Mouse (Mus musculus): ENCODE data around the gene Tnc.
"Not testable (repeated sequence)": the region's sequence is repeated elsewhere in the genome, so short reads cannot be mapped to it uniquely, and the experiment has no call there.

Gene Tnc

GRCm38 (mm10) chr4:63961858-63962468, 84.9 kb downstream of the Tnc start:
- no peak for DNase-seq

DNA sequence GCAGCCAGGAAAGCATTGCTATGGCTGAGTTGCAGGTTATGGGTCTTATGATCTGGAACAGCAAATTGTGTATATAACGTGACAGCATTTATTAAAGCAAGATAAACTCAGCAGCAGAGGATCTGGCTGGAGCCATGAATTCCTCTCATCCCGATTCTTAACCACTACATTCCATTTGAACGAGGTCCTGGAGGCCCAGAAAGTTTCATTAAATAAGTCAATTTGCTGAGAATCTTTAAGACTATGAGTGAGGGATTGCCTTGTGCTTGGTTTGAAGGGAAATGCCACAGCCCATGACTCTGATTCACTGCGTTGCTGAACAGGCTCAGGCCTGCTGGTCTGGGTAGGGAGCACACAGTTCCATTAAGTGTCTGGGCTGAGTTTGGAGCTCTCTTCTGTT, 88.2 kb downstream of the Tnc start:
- DNase-seq: no peak

DNA sequence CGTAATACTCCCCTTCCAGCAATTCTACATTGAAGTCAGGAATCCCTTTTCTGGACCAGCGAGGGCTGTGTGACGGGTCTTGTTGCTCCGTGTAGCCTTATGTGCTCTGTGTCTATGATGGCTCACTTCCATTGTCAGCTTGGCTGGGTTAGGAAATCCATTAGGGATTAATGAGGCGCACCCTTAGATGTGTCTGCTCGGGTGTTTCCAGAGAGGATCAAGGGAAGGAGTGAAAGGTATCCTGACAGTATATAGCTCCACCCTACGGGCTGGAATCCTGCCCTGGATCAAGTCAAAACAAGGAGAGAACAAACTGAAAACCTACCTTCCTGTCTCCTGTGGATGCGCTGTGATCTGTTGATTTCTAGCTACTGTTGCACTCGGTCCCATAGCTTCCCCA, 96.8 kb downstream of the Tnc start:
- DNase-seq: no peak

GRCm38 (mm10) chr4:63948688-63949073, 98.1 kb downstream of the Tnc start:
- DNase-seq: not testable (repeated sequence)

DNA sequence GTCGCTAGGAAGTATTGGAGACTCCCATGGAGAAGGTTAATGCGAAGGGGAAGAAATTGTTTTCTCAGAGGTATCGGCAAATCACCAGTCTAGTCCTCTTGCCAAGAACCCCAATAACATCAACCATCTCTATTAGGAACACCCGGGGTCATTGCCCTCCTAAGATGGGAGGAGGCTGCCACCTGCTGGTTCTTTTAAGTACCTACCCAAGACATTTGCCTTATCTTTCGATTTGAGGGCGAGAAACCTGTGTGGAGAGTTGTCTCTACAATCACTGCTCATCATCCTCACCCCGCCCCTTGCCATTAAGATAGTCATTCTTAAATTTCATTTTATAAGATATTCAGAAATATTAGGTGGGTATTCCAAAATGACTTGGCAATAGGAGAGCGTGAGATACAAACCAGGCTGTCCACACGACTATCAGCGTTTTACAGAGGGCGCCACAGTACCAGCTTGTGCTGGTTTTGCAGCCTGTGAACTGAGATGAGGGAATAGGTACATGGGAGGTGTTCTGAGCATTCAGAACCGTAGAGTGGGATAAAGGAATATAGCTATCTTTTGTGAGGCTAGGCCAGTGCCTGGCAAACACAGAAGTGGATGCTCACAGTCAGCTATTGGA, 98.6 kb downstream of the Tnc start:
- peak; percentile 52 for DNase-seq

DNA sequence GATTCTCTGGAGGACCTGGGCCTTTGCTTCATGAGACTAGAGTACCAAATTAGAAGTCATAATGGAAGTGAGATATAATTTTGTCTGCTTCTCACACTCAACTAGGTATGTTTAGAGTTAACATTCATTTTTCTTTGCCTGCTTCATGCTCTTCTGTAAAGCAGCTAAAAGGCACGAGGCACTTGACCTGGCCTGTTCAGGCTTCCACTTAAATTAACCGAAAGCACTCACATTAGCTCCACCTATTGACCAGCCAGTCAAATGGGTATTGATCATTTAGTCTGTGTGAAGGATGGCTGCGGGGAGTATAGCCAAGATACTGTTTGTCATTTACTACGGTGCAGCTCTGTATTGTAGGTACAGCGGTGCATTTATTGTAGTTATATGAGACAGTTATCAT, 103.0 kb downstream of the Tnc start:
- DNase-seq: no peak

DNA sequence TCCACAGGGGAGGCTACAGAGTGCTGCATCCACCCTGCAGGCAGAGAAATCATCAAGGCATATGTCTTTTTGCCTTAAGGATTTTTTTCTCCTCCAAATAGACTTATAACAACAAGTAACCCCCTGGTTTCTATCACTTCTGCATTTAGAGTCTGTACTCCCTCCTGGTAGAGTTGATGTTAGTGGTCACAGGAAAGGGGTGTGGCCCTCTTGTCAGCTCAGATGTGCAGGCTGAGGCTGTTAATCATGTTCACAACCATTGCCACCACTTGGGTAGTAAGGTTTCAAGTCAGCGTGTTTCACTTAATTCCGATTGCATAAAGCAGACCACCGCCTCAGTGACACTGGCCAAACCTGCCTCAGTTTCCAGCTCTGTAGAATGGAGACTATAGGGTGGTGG, 103.9 kb downstream of the Tnc start:
- DNase-seq: no peak

GRCm38 (mm10) chr4:63941420-63941819, 105.4 kb downstream of the Tnc start:
- DNase-seq: no peak

DNA sequence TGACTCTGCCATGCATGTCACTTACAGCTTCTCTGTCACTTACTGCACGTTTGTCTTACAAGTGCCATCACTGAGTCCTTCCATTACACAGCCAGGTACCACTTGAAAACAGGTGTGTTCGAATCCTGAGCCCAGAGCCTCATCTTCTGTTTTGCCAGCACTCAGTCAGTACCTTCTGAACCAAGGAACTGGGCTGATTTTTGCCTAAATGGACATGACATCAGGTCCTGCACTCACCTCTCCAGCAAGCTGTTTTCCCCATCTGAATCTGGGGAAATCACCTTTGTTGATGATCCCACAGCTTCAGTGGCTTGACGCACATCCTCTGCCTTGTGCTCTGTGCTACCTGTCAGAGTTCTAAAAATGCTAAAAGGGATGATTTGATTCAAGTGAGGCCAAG, 107.4 kb downstream of the Tnc start:
- no peak for DNase-seq

DNA sequence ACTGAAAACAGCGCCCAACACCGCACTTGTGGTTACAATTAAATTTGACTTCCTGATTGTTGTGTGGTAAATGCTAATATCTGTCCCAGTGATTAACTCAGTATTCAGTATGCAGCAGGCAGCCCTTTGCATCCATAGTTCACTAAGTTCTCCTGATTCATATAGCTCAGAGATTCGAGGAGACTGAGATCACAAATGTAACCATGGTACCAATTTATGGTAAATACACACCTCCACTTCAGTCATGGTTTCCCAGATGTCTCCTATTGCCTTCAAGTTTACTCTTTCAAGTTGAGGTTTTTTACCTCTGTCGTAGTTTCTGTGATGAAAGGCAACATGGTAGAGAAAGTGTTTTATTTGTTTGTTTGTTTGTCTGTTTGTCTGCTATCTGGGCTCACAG, 110.9 kb downstream of the Tnc start:
- no peak for DNase-seq

DNA sequence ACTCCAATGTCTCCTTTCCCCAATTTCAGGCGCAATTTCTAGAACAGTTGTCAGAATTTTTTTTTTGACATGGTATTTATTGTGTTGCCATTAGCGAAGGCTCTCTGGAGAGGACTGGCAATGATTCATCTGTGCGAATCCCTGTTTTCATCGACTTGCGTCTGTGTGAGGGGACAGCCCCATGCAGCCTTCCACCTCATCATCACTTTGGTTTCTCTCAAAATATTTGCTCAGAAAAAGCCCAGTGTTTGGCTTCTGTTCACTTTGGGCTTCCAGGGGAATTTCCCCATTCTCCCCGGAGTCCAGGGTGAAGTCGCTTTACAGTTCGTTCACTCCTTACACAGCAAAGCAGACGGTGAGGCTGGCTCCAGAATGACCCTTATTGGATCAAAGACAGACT, 111.5 kb downstream of the Tnc start:
- DNase-seq: no peak

- DNase-seq: no peak
Observed at GRCm38 (mm10) chr4:63930863-63931262, 116.0 kb downstream of the Tnc start.

- DNase-seq: no peak
Observed at GRCm38 (mm10) chr4:63929490-63929889, 117.3 kb downstream of the Tnc start.

GRCm38 (mm10) chr4:63928192-63928591, 118.6 kb downstream of the Tnc start:
- no peak for DNase-seq

GRCm38 (mm10) chr4:63917181-63917580, 129.6 kb downstream of the Tnc start:
- no peak for DNase-seq

GRCm38 (mm10) chr4:63916753-63917152, 130.1 kb downstream of the Tnc start:
- no peak for DNase-seq

GRCm38 (mm10) chr4:63916288-63916687, 130.5 kb downstream of the Tnc start:
- no peak for DNase-seq

Measured in cerebellum, adult 9-11 months (tissue).